Mouse (Mus musculus) forebrain, embryonic 15.5 days (tissue): ENCODE measurements around the gene Vrk1. TPM values are rescaled to one million over a fixed set of nuclear protein-coding genes. Genes with fewer than 3 reads are reported as not detected.
A peak's percentile ranks its signal among the peaks of the same experiment; 100 is the strongest.

Source experiments
- ATAC-seq: fragments of 200-750 bp; cut with Nextera tagmentation; replicated peaks from 2 replicates; pipeline ENCODE4 v1.8.0; 2017; ENCODE audit warnings: mild to moderate bottlenecking, moderate TSS enrichment, moderate library complexity
- H3K27ac ChIP-seq: fragments of 300-500 bp; sonication (generic); replicated peaks from 2 replicates; pipeline ENCODE4 v1.5.1; 2015; ENCODE audit warnings: mild to moderate bottlenecking, inconsistent platforms
- H3K27me3 ChIP-seq: fragments of 300-500 bp; sonication (generic); 2 replicates; pipeline ENCODE4 v1.6.1; 2015; ENCODE audit warnings: inconsistent platforms
- H3K36me3 ChIP-seq: fragments of 300-500 bp; sonication (generic); 2 replicates; pipeline ENCODE4 v1.6.1; 2015; ENCODE audit warnings: mild to moderate bottlenecking, inconsistent platforms
- H3K4me1 ChIP-seq: fragments of 300-500 bp; sonication (generic); 2 replicates; pipeline ENCODE4 v1.6.1; 2015; ENCODE audit warnings: inconsistent platforms
- H3K4me2 ChIP-seq: fragments of 300-500 bp; sonication (generic); replicated peaks from 2 replicates; pipeline ENCODE4 v1.6.1; 2015; ENCODE audit warnings: mild to moderate bottlenecking, inconsistent platforms
- H3K4me3 ChIP-seq: fragments of 300-500 bp; sonication (generic); 2 replicates; pipeline ENCODE4 v1.5.1; 2015; ENCODE audit warnings: mild to moderate bottlenecking, inconsistent platforms
- H3K9ac ChIP-seq: fragments of 300-500 bp; sonication (generic); replicated peaks from 2 replicates; pipeline ENCODE4 v1.6.1; 2015; ENCODE audit warnings: mild to moderate bottlenecking, inconsistent platforms
- H3K9me3 ChIP-seq: fragments of 300-500 bp; sonication (generic); 2 replicates; pipeline ENCODE4 v1.6.1; 2016; ENCODE audit warnings: inconsistent platforms
- WGBS: fragments of 180-500 bp; shearing (Covaris S2); methylation state at CpG from one replicate; pipeline ENCODE4 v1.1.7; 2015; ENCODE audit warnings: mixed read lengths; 5-methylcytosine and 5-hydroxymethylcytosine counted together
- polyA plus RNA-seq: library from polyadenylated mRNA; unstranded; fragments of >200 nt; fragmentation: Nextera tagmentation; extraction: Ambion mirVana; gene quantifications from 2 replicates; pipeline ENCODE4 v1.2.1, GENCODE M21; 2015

The Vrk1 gene
- polyA plus RNA-seq, 1 experiment from 2014 or later = 73.6 TPM

DNA sequence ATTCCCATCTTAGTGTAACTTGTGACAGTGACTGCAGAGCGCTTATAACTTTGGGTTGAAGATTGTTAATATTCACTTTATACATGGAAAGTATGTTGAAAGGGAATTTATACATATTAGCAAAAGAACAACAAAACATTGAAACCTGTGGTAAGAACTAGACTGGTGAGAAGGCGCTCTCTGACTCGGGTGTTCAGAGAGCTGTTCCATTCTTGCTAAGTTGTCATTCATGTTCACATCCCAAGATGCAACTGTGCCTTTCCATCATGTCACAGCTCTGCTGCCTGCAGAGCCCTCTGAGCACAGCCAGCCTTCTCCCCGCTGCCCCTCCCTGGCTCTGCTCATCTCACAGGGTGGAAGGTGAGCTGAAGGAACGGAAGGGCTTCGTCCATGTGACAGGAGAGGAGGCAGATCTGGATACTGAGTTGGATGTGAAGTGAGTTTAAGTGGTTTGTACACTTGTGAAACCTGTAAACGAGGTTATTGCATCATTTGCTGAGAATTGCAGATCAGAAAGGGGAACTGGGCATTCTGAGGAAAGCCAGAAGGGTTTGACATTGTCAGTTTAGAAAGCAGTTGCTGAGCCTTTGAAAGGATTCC is 20.2 kb downstream of the Vrk1 start:
- H3K9ac ChIP-seq = no peak overlapping the region
- H3K4me3 ChIP-seq = no peak overlapping the region
- H3K27me3 ChIP-seq = no peaks in the 10 kb centered on the region
- no peaks in the 10 kb centered on the region for H3K9me3 ChIP-seq
- peak overlapping the region; percentile 44; the same call in 1 of the 2 replicates for H3K27ac ChIP-seq
- ATAC-seq = no peak
- H3K4me2 ChIP-seq = no peak overlapping the region
- peaks cover 18% of the 10 kb centered on the region for H3K4me1 ChIP-seq
- peaks cover 3% of the 10 kb centered on the region; the same call in 1 of the 2 replicates for H3K36me3 ChIP-seq
- 77% methylated on average over 7 of the region's 7 CpGs for WGBS

DNA sequence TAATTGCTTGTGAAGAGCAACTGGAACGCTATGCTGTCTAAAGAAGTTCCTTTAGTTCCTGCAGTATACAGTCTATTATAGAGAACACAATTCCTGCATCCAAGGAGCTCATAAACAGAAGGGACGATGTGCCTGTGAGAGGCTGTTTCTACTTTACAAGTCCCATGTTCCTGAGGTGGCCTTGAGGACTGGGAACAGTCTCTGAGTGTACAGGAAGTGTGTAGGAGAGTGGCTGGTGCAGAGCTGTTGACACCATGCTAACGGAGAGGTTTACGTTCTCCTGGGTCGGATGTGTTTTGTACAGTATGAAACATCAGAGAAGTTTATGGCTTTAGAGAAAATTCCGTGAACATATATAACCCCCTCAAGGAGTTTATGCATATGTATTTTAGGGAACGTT is 20.8 kb downstream of the Vrk1 start:
- WGBS = 86% methylated on average over 7 of the region's 7 CpGs
- no peak overlapping the region for H3K4me2 ChIP-seq
- H3K9ac ChIP-seq = no peak overlapping the region
- no peaks in the 10 kb centered on the region for H3K9me3 ChIP-seq
- peaks cover 18% of the 10 kb centered on the region for H3K4me1 ChIP-seq
- ATAC-seq = no peak
- H3K4me3 ChIP-seq = no peak overlapping the region
- peak overlapping the region; percentile 0; the same call in 1 of the 2 replicates for H3K27ac ChIP-seq
- H3K36me3 ChIP-seq = peaks cover 3% of the 10 kb centered on the region; the same call in 1 of the 2 replicates
- no peaks in the 10 kb centered on the region for H3K27me3 ChIP-seq

DNA sequence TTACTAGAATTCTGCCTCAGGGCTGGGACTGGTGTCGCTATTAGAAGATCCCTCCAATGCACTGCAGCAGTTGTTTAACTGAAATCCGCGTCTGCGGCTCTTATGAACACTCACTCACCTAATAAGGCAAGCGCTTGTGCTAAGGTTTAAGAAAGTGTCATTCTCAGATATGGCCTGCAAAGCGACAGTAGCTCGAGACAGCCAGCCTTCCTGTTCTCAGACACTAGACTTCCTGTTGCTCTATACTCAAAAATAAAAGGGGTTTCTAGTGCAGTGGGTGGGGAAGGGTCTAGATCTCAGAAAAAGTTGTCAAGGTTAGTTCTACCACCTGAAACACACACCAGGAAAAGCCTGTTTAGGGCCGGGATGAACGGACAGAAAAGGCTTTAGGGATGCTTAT is 21.9 kb downstream of the Vrk1 start:
- H3K4me1 ChIP-seq = peaks cover 16% of the 10 kb centered on the region
- ATAC-seq = no peak
- no peak overlapping the region for H3K4me3 ChIP-seq
- no peaks in the 10 kb centered on the region for H3K27me3 ChIP-seq
- H3K4me2 ChIP-seq = no peak overlapping the region
- H3K9me3 ChIP-seq = no peaks in the 10 kb centered on the region
- 93% methylated on average over 9 of the region's 9 CpGs for WGBS
- H3K27ac ChIP-seq = no peak overlapping the region
- peaks cover 3% of the 10 kb centered on the region; the same call in 1 of the 2 replicates for H3K36me3 ChIP-seq
- H3K9ac ChIP-seq = no peak overlapping the region

DNA sequence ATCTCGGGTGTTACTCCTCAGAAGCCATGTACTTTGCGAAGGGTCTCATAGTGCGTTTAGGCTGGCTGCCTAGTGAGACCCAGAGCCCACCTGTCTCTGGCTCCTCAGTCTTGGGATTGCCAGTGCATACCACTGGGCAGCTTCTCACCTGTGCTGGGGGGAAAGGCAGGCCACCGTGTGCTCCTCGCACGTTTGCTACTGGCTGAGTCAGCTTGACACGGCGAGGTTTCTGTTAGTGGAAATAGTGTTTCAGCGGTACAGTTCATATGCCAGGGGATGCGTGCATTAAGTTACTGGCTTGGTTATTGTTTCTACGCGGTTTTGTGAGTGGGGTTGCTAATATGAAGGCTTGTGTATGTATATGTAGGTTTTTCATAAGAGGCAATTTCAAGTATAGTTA is 22.3 kb downstream of the Vrk1 start:
- Histone ChIP-seq H3K36me3 (peaks cover 4% of the 10 kb centered on the region; the same call in 1 of the 2 replicates), H3K9ac (no peak overlapping the region), H3K27me3 (no peaks in the 10 kb centered on the region), H3K9me3 (no peaks in the 10 kb centered on the region), H3K4me2 (no peak overlapping the region), H3K27ac (no peak overlapping the region), H3K4me1 (peaks cover 16% of the 10 kb centered on the region), H3K4me3 (no peak overlapping the region)
- 94% methylated on average over 12 of the region's 12 CpGs for WGBS
- ATAC-seq = no peak

DNA sequence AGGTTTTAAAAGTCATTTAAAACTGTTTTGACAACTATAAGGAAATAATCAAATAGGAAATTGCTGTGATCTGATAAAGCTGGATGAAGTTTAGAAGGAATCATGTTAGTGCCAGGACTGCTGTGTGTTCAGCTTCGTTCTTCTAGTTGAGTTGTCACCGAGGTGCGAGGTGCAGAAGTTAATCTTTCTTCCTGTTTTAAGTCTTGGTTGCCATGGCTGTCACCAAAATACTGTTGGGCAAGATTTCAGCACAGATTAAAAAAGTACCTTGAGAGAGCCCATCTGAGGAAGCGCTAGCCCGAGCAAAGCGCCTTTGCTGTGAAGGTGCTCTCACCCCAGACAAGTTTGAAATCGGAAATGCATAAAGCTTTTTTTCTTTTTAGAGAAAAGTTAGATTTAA is 24.2 kb downstream of the Vrk1 start:
- WGBS = 91% methylated on average over 7 of the region's 7 CpGs
- ATAC-seq = no peak

DNA sequence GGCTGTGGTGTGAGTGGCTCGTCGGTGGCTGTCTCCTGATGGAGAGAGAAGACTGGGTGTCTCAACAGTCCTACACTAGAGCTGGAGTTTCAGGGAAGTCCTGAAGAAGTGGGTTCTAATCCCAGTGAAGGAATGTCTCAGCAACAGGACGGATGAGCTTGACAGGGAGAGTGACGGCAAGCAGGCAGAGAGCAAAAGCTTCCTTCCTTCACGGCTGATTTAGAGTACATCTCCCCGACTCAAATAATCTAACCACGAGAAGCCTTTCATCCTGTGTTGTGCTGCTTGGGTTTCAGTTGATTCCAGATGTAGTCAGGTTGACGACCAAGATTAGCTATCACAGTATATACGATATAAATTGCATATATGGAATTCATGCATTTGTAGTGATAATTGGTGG is 24.7 kb downstream of the Vrk1 start:
- no peaks in the 10 kb centered on the region for H3K27me3 ChIP-seq

More for the DNA sequence above, 24.2 kb downstream of the Vrk1 start:
- H3K27ac ChIP-seq = no peak overlapping the region
- no peak overlapping the region for H3K9ac ChIP-seq
- no peaks in the 10 kb centered on the region for H3K27me3 ChIP-seq
- H3K4me1 ChIP-seq = peaks cover 16% of the 10 kb centered on the region
- H3K4me3 ChIP-seq = no peak overlapping the region
- no peak overlapping the region for H3K4me2 ChIP-seq
- peaks cover 6% of the 10 kb centered on the region; the same call in 1 of the 2 replicates for H3K36me3 ChIP-seq
- no peaks in the 10 kb centered on the region for H3K9me3 ChIP-seq

DNA sequence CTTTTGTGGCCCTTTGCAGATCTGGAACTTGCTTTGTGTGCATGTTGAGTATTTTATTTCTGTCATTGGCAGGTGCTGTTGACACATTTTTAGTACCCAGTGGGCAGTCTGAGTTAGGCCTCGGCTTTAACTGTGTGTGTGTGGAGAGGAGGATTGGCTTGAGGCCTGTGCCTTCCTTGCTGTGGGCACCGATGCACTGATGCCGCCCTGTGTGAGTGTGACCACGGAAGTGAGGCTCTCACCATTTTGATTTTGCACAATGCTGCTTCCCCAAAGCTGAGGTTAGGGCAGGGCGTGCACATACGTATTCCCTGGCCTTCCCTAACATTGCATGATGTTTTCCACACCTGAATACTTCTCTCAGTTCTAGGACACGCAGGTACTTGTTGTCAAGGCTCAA is 30.2 kb downstream of the Vrk1 start:
- no peaks in the 10 kb centered on the region for H3K27me3 ChIP-seq
- H3K4me1 ChIP-seq = peaks cover 7% of the 10 kb centered on the region; the same call in 1 of the 2 replicates
- ATAC-seq = no peak
- 89% methylated on average over 7 of the region's 7 CpGs for WGBS
- H3K27ac ChIP-seq = no peak overlapping the region
- no peak overlapping the region for H3K4me2 ChIP-seq
- no peak overlapping the region for H3K9ac ChIP-seq
- no peaks in the 10 kb centered on the region for H3K9me3 ChIP-seq
- peaks cover 13% of the 10 kb centered on the region; the same call in 1 of the 2 replicates for H3K36me3 ChIP-seq
- no peak overlapping the region for H3K4me3 ChIP-seq

More for the DNA sequence above, 24.7 kb downstream of the Vrk1 start:
- WGBS = 96% methylated on average over 9 of the region's 9 CpGs
- Histone ChIP-seq H3K9me3 (no peaks in the 10 kb centered on the region), H3K9ac (no peak overlapping the region), H3K4me2 (no peak overlapping the region), H3K4me3 (no peak overlapping the region), H3K27ac (no peak overlapping the region), H3K4me1 (peaks cover 16% of the 10 kb centered on the region), H3K36me3 (peaks cover 8% of the 10 kb centered on the region; the same call in 1 of the 2 replicates)
- no peak for ATAC-seq

DNA sequence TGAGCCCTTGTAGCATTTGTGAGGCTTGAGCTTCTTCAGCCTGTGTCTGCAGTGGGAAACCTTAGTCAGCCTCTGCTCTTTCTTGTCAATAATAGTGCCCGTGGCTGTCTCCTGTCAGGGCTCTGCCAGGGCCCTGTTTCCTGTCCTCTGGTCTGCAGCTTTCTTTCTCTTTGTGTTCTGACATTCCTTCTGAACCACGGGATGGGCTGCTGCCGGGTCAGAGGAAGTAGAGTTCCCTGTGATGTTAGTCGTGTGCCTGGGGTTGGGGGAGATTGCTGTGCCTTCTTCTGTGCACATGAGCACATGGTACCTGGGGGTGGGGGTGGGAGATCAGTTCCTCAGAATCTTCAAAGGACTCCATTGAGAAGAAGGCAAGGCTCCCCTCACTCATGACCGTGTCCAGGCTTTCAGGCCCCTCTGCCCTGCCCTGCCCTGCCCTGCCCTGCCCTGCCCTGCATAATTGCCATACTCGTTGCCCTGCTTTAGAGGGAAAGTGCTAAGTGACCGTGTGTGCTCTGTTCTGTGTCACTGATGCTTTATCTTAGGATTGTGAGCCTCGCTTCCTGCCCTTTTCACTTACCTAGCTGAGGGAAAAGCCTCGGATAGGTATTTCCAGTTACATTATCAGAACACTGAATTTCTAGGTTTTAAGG is 36.2 kb downstream of the Vrk1 start:
- peak overlapping the region; percentile 1; the same call in 1 of the 2 replicates for H3K27ac ChIP-seq
- H3K36me3 ChIP-seq = 0 out of 2 replicates have a peak, but pooled peaks cover 7% of the 10 kb centered on the region

DNA sequence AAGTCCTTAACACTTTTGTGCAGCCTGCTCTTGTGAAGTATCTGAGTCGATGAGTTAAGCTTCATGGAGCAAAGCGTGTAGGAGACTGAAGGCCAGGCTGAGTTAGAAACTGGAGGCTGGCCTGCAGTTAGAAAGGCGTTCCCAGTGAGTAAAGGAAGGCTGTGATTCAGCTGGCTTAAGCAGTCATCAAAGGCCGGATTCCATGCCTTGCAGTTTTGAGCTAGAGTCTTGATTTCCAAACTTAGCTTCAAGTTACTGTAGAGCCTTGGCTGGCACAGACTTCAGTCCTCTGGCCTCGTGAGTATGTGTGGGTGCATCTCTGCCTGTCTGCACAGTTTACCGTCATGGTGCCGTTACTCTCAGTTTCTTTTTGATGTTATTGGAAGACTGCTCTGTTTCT is 42.2 kb downstream of the Vrk1 start:
- WGBS = 93% methylated on average over 7 of the region's 7 CpGs

More for the DNA sequence above, 36.2 kb downstream of the Vrk1 start:
- Histone ChIP-seq H3K4me3 (no peak overlapping the region), H3K9me3 (no peaks in the 10 kb centered on the region), H3K27me3 (no peaks in the 10 kb centered on the region), H3K4me1 (0 out of 2 replicates have a peak, but pooled peaks cover 2% of the 10 kb centered on the region), H3K9ac (no peak overlapping the region), H3K4me2 (no peak overlapping the region)
- ATAC-seq = no peak
- 57% methylated on average over 9 of the region's 9 CpGs for WGBS

DNA sequence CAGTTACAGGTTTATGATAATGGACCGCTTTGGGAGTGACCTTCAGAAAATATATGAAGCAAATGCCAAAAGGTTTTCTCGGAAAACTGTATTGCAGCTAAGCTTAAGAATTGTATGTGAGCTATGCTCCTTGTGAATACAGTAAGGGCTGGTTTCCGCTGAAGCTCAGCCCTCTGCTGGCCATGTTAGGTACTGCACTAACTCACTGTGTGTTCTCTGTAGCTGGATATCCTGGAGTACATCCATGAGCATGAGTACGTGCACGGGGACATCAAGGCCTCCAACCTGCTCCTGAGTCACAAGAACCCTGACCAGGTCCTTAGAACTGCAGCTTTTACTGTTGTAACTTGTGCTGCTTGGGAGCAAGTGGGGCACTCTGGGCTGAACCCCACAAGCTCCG is 45.8 kb downstream of the Vrk1 start:
- no peak overlapping the region for H3K9ac ChIP-seq
- H3K36me3 ChIP-seq = 0 out of 2 replicates have a peak, but pooled peaks cover 2% of the 10 kb centered on the region
- no peak overlapping the region for H3K4me2 ChIP-seq
- peaks cover 13% of the 10 kb centered on the region; the same call in 1 of the 2 replicates for H3K4me1 ChIP-seq
- H3K4me3 ChIP-seq = no peak overlapping the region
- H3K27me3 ChIP-seq = no peaks in the 10 kb centered on the region
- H3K27ac ChIP-seq = peak overlapping the region; percentile 47
- H3K9me3 ChIP-seq = no peaks in the 10 kb centered on the region
- WGBS = 36% methylated on average over 6 of the region's 6 CpGs
- peak; percentile 77; the same call in 1 of the 2 replicates for ATAC-seq

More for the DNA sequence above, 42.2 kb downstream of the Vrk1 start:
- Histone ChIP-seq H3K4me1 (peaks cover 4% of the 10 kb centered on the region; the same call in 1 of the 2 replicates), H3K27me3 (no peaks in the 10 kb centered on the region), H3K9me3 (no peaks in the 10 kb centered on the region), H3K27ac (no peak overlapping the region), H3K36me3 (0 out of 2 replicates have a peak, but pooled peaks cover 2% of the 10 kb centered on the region), H3K9ac (no peak overlapping the region), H3K4me3 (no peak overlapping the region), H3K4me2 (no peak overlapping the region)
- ATAC-seq = no peak

DNA sequence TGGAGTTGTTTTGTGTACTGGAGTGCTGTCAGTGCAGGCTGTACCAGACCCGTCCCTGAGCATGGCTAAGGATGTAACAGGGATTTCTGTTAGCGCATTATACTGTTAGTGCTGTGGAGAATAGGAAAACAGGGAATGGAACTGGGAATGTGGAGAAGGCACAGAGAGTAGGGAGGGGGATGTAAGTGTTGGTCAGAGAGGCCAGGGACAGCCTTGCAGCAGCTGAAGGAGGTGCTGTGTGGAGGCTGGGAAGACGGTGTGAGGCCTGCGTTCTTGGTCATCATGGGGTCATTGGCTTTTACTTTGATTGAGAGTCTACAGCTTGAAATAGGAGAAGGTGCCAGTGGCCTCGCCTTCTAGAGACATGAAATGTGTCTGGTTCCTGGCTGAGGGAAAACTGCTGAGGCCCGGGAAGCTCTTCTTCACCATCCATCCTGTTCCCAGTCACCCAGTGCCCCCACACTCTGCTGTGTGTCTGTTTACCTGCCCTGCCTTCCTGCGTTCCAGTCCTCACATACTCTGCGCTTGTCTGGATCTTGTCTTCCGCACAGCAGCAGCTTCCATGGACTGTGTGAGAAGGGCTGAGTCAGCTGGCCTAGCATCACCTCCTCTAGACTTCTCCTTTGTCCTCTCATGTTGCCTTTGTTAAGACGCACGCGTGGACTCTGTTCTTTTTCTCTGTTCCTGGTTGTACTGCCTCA is 50.0 kb downstream of the Vrk1 start:
- H3K9ac ChIP-seq = no peak overlapping the region
- peak overlapping the region; percentile 54; the same call in 1 of the 2 replicates for H3K27ac ChIP-seq

More for the DNA sequence above, 50.0 kb downstream of the Vrk1 start:
- no peaks in the 10 kb centered on the region for H3K9me3 ChIP-seq
- no peak for ATAC-seq
- 70% methylated on average over 12 of the region's 12 CpGs for WGBS
- peaks cover 13% of the 10 kb centered on the region; the same call in 1 of the 2 replicates for H3K4me1 ChIP-seq
- no peaks in the 10 kb centered on the region for H3K27me3 ChIP-seq
- H3K4me3 ChIP-seq = no peak overlapping the region
- H3K36me3 ChIP-seq = peaks cover 9% of the 10 kb centered on the region; the same call in 1 of the 2 replicates
- no peak overlapping the region for H3K4me2 ChIP-seq
